Mouse (Mus musculus): ENCODE results near the gene Skp2. TPM values are rescaled to one million over a fixed set of nuclear protein-coding genes. Genes with fewer than 3 reads are reported as not detected.

Skp2 gene
- polyA plus RNA-seq, 1 experiment from 2014 or later = 73.8 TPM

DNA sequence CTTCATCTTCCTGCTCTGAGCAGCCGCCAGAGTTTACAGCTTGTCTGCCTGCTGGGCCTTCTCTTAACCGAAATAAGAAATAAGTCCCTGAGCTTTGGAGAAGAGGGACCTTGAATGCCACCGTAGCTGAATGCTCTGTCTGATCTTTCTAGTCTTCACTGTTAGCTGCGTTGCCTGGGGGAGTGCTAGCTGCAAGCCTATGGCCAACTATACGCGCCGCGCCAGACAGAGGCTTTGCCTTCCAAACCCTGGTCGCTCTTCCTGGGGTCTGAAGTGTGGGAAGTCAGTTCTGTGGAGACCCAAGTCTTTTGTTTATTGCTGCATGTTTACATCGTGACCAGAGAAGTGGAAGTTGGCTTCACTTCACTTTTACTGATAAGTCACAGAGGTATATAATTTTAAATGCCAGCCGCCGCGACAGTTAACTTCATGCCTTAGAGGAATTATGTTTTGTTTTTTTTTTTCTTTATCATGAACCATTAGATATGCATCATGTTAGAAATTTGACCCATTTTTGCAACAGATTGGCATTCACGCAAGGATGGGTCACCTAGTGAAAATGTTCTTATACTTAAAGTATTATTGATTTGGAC, 79.5 kb downstream of the Skp2 start:
- no peak for ATAC-seq (replicated peaks; ENCODE audit: low FRiP score)
- Histone ChIP-seq H3K27ac (ENCODE audit: low read depth, low read length) (peak overlapping the region; percentile 94), H3K4me1 (replicated peaks; ENCODE audit: control insufficient read depth, insufficient read depth, low read length) (peaks cover 59% of the 10 kb centered on the region), H3K9me3 (ENCODE audit: control insufficient read depth, low read length) (no peaks in the 10 kb centered on the region), H3K4me3 (ENCODE audit: low read depth, low read length) (peak overlapping the region; percentile 99), H3K4me2 (peak overlapping the region; percentile 79), H3K36me3 (ENCODE audit: control insufficient read depth, insufficient read depth, low read length) (peaks cover 5% of the 10 kb centered on the region; the same call in 1 of the 2 replicates), H3K27me3 (replicated peaks; ENCODE audit: control insufficient read depth, insufficient read depth, low read length) (no peaks in the 10 kb centered on the region), H3K9ac (ENCODE audit: low read depth, low read length) (peak overlapping the region; percentile 72)
- no peak for DNase-seq (ENCODE audit: low spot score)
- 38% methylated on average over 14 of the region's 14 CpGs for WGBS

DNA sequence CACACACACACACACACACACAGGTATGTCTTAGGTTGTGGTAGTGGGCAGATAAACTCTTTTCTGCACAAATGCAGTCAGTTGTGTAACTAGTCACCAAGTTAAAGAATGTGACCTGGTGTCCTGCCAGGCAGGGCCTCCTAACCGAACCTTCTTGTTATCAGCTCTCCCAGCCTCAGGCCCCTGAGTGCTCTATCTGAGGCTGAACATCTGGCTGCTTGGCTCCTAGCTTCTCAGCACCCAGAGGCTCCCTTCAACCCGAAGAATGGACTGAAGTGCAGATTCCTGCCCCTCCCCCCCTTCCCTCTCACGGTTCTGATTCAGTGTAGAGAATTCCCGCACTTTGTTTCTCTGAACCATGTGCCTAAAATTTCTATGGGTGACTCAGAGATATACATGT, 80.6 kb downstream of the Skp2 start:
- Histone ChIP-seq H3K9me3 (ENCODE audit: control insufficient read depth, low read length) (no peaks in the 10 kb centered on the region), H3K27ac (ENCODE audit: low read depth, low read length) (peak overlapping the region; percentile 94), H3K4me1 (replicated peaks; ENCODE audit: control insufficient read depth, insufficient read depth, low read length) (peaks cover 59% of the 10 kb centered on the region), H3K4me2 (peak overlapping the region; percentile 79), H3K36me3 (ENCODE audit: control insufficient read depth, insufficient read depth, low read length) (peaks cover 5% of the 10 kb centered on the region; the same call in 1 of the 2 replicates), H3K9ac (ENCODE audit: low read depth, low read length) (peak overlapping the region; percentile 72), H3K4me3 (ENCODE audit: low read depth, low read length) (peak overlapping the region; percentile 99), H3K27me3 (replicated peaks; ENCODE audit: control insufficient read depth, insufficient read depth, low read length) (no peaks in the 10 kb centered on the region)
- DNase-seq (ENCODE audit: low spot score) = peak; percentile 76
- 4% methylated on average over 4 of the region's 4 CpGs for WGBS
- ATAC-seq (replicated peaks; ENCODE audit: low FRiP score) = peak; percentile 80

DNA sequence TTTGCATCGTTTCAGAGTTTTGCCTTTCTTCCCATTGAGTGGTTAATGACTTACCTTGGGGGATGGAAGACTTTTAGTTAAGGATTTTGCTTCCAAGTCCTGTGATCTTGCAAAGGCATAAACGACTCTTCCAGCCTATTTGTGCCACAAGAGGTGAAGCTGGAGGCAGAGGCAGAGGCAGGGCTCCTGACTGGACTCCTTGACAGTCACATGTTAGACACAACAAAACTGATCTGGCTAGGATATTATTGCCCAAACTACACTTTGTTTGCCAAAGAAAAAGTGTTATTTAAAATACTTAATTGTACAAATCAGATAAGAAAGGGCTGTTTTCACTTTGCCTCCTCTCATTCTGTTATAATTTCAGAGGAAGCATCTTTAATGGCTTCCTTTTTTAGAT, 81.1 kb downstream of the Skp2 start:
- ATAC-seq (replicated peaks; ENCODE audit: low FRiP score) = no peak
- peaks cover 56% of the 10 kb centered on the region for H3K4me1 ChIP-seq (replicated peaks; ENCODE audit: control insufficient read depth, insufficient read depth, low read length)
- no peak for DNase-seq (ENCODE audit: low spot score)
- H3K9me3 ChIP-seq (ENCODE audit: control insufficient read depth, low read length) = no peaks in the 10 kb centered on the region
- peaks cover 5% of the 10 kb centered on the region; the same call in 1 of the 2 replicates for H3K36me3 ChIP-seq (ENCODE audit: control insufficient read depth, insufficient read depth, low read length)
- 9% methylated on average over 2 of the region's 2 CpGs for WGBS
- peak overlapping the region; percentile 79 for H3K4me2 ChIP-seq
- peak overlapping the region; percentile 99 for H3K4me3 ChIP-seq (ENCODE audit: low read depth, low read length)
- H3K9ac ChIP-seq (ENCODE audit: low read depth, low read length) = peak overlapping the region; percentile 95
- H3K27me3 ChIP-seq (replicated peaks; ENCODE audit: control insufficient read depth, insufficient read depth, low read length) = no peaks in the 10 kb centered on the region
- H3K27ac ChIP-seq (ENCODE audit: low read depth, low read length) = peak overlapping the region; percentile 94

DNA sequence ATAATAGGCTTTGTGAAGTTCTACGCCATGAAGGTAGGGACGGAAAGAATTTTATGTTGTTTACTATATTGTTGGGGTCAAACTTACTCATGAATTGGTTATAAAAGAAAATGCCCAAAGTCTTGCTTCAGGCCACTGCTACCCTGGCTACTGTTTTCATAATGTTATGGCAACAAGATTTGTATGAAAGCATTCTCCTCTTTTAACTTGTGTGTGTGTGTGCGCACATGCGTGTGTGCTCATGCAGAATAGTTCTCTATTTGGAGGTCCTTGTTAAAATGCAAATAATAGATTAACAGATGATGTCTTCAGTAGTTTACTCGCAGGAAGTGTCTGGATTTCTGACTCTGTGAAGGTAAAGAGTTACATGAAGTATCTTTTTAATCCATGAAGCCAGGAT, 81.5 kb downstream of the Skp2 start:
- Histone ChIP-seq H3K4me2 (peak overlapping the region; percentile 79), H3K9ac (ENCODE audit: low read depth, low read length) (peak overlapping the region; percentile 95), H3K4me1 (replicated peaks; ENCODE audit: control insufficient read depth, insufficient read depth, low read length) (peaks cover 52% of the 10 kb centered on the region), H3K9me3 (ENCODE audit: control insufficient read depth, low read length) (no peaks in the 10 kb centered on the region), H3K4me3 (ENCODE audit: low read depth, low read length) (peak overlapping the region; percentile 99), H3K27me3 (replicated peaks; ENCODE audit: control insufficient read depth, insufficient read depth, low read length) (no peaks in the 10 kb centered on the region), H3K36me3 (ENCODE audit: control insufficient read depth, insufficient read depth, low read length) (peaks cover 5% of the 10 kb centered on the region; the same call in 1 of the 2 replicates), H3K27ac (ENCODE audit: low read depth, low read length) (peak overlapping the region; percentile 94)
- DNase-seq (ENCODE audit: low spot score) (no peak), ATAC-seq (replicated peaks; ENCODE audit: low FRiP score) (no peak)
- 53% methylated on average over 5 of the region's 5 CpGs for WGBS

DNA sequence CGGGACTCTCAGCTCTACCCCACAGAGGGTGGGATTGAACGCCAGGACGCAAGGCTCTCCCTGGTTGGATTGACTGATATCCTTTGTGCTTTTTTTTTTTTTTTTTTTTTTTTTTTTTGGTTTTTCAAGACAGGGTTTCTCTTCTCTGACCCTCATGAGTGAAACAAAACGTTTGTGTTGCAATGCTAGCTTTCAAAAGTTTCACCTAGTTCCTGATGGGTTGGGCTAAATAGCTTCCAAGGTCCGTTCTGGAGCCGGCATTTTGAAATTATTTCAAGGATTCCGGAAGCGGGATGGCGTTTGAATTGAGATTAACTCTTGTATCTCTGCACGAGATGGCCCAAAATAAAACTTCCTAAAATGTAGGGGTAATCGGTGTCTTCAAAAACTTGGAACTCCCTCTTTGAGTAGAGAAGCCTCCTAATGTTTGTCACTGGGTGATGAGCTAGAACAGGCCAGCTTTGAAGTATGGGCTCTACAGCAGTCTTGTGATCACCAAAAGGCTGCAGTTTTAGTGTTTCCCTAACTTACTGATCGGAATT, 82.1 kb downstream of the Skp2 start:
- H3K4me1 ChIP-seq (replicated peaks; ENCODE audit: control insufficient read depth, insufficient read depth, low read length) = peaks cover 47% of the 10 kb centered on the region
- peaks cover 5% of the 10 kb centered on the region; the same call in 1 of the 2 replicates for H3K36me3 ChIP-seq (ENCODE audit: control insufficient read depth, insufficient read depth, low read length)
- peak overlapping the region; percentile 95 for H3K9ac ChIP-seq (ENCODE audit: low read depth, low read length)
- DNase-seq (ENCODE audit: low spot score) (no peak), ATAC-seq (replicated peaks; ENCODE audit: low FRiP score) (no peak)
- H3K4me3 ChIP-seq (ENCODE audit: low read depth, low read length) = peak overlapping the region; percentile 99
- no peaks in the 10 kb centered on the region for H3K27me3 ChIP-seq (replicated peaks; ENCODE audit: control insufficient read depth, insufficient read depth, low read length)
- H3K27ac ChIP-seq (ENCODE audit: low read depth, low read length) = peak overlapping the region; percentile 94
- H3K9me3 ChIP-seq (ENCODE audit: control insufficient read depth, low read length) = no peaks in the 10 kb centered on the region
- H3K4me2 ChIP-seq = peak overlapping the region; percentile 79
- 16% methylated on average over 12 of the region's 12 CpGs for WGBS

DNA sequence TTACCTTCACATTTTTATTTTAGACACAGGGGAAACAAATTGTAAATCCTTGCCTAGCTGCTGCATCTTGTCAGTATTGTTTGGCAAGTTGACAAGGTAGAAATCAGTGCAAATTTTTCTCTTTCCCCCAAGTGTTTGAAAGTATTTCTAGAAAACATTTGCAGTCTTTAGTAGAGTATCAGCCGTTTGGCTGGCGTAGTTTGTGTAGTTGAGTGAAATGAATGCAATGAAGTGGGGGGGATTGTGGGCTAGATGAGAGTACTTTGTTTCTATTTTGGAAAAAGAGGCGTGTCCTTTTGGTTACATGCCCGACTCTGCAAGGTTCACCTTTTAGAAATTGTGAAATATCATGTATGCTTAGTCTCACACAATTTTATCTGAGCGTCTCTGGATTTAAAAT, 82.6 kb downstream of the Skp2 start:
- peak overlapping the region; percentile 99 for H3K4me3 ChIP-seq (ENCODE audit: low read depth, low read length)
- peaks cover 42% of the 10 kb centered on the region for H3K4me1 ChIP-seq (replicated peaks; ENCODE audit: control insufficient read depth, insufficient read depth, low read length)
- H3K36me3 ChIP-seq (ENCODE audit: control insufficient read depth, insufficient read depth, low read length) = peaks cover 5% of the 10 kb centered on the region; the same call in 1 of the 2 replicates
- no peaks in the 10 kb centered on the region for H3K27me3 ChIP-seq (replicated peaks; ENCODE audit: control insufficient read depth, insufficient read depth, low read length)
- DNase-seq (ENCODE audit: low spot score) (no peak), ATAC-seq (replicated peaks; ENCODE audit: low FRiP score) (no peak)
- H3K9me3 ChIP-seq (ENCODE audit: control insufficient read depth, low read length) = no peaks in the 10 kb centered on the region
- peak overlapping the region; percentile 79 for H3K4me2 ChIP-seq
- H3K9ac ChIP-seq (ENCODE audit: low read depth, low read length) = peak overlapping the region; percentile 95
- H3K27ac ChIP-seq (ENCODE audit: low read depth, low read length) = peak overlapping the region; percentile 94
- 13% methylated on average over 5 of the region's 5 CpGs for WGBS

DNA sequence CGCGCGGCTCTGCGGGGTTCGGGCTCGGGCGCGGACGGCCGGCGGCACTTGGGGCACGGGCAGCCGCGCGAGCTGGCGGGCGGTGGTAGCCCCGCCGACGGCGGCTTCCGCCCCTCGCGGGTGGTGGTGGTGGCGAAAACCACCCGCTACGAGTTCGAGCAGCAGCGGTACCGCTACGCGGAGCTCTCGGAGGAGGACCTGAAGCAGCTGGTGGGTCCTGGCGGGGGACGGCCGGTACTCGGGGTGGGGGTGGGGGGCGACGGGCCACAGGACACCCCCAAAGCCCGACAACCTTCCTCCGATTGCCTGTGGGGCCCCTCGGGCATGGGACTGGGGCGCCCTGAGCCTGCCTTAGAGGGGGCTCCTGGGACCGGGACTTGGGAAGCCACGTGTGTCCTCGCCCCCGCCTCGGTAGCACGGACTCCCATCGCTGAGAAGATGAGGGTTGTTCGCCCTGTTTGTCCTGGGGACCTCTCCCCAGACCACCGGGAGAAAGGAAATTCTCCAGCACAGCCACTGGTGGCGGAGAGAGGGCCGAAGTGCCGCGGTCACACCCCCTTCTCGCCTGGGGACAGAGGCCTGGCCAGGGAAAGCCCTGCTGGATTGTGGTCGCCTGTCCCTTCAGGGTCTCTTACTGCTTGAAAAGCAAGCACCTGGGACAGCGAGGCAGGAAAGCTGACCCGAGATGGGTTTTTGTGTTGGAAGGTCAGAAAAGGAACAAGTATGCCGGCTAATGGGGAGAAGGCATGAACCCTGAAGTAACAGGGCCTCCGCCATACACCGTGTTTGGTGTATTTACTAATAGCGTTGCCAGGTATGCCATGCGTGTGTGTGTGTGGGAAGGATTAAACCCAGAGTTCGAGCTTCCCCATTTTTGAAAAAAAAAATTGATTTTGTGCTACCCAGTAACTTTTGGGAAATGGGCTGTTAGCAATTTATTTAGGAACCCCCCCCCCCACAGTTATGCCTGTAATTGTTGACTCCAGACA, 83.4 kb downstream of the Skp2 start:
- 1% methylated on average over 66 of the region's 66 CpGs for WGBS
- Histone ChIP-seq H3K27me3 (replicated peaks; ENCODE audit: control insufficient read depth, insufficient read depth, low read length) (no peaks in the 10 kb centered on the region), H3K36me3 (ENCODE audit: control insufficient read depth, insufficient read depth, low read length) (peaks cover 5% of the 10 kb centered on the region; the same call in 1 of the 2 replicates), H3K4me1 (replicated peaks; ENCODE audit: control insufficient read depth, insufficient read depth, low read length) (peaks cover 37% of the 10 kb centered on the region), H3K4me3 (ENCODE audit: low read depth, low read length) (peak overlapping the region; percentile 99), H3K27ac (ENCODE audit: low read depth, low read length) (peak overlapping the region; percentile 94), H3K4me2 (peak overlapping the region; percentile 79), H3K9me3 (ENCODE audit: control insufficient read depth, low read length) (no peaks in the 10 kb centered on the region), H3K9ac (ENCODE audit: low read depth, low read length) (peak overlapping the region; percentile 95)
- DNase-seq (ENCODE audit: low spot score) = peak; percentile 72
- ATAC-seq (replicated peaks; ENCODE audit: low FRiP score) = no peak

DNA sequence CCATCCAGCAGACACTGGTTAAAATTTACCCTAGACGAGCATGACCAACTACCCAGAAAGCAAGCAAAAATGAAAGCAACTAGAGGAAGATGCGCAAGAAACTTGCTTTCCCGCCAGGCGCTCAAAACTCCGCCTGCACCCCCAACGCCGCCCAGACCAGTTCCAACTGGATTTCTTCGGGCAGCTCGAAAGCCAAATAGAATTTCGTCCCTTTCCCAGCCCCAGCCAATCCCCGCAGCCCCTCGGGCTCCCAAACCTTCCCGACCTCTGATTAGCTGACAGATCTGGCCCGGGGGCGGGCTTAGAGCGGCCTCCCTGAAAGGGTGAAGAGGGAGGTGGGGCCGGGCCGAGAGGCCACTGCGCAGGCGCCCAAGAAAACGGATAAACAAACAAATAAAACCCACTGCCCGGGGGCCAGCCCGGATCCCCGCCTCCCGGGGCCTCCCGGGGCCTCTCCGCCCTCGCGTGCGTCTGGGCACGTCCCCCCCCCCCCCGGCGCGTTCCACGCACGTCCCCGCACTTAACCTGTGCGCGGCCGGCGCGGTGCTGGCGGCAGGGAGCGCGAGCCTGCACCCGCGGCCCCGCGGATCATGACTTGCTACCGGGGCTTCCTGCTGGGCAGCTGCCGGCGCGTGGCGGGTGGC, 84.2 kb downstream of the Skp2 start, which contains the start of gene Nadk2:
TSS of gene Nadk2 (plus strand) at position 349 of the 644 bp plus-strand sequence.
- Histone ChIP-seq H3K4me1 (replicated peaks; ENCODE audit: control insufficient read depth, insufficient read depth, low read length) (peaks cover 29% of the 10 kb centered on the region), H3K27ac (ENCODE audit: low read depth, low read length) (peak within 1 kb of the TSS; percentile 95), H3K27me3 (replicated peaks; ENCODE audit: control insufficient read depth, insufficient read depth, low read length) (no peaks in the 10 kb centered on the region), H3K36me3 (ENCODE audit: control insufficient read depth, insufficient read depth, low read length) (peaks cover 5% of the 10 kb centered on the region; the same call in 1 of the 2 replicates), H3K9me3 (ENCODE audit: control insufficient read depth, low read length) (no peaks in the 10 kb centered on the region), H3K4me2 (peak within 1 kb of the TSS; percentile 79), H3K9ac (ENCODE audit: low read depth, low read length) (peak within 1 kb of the TSS; percentile 95), H3K4me3 (ENCODE audit: low read depth, low read length) (peak within 1 kb of the TSS; percentile 99)
- peak; percentile 92 for ATAC-seq (replicated peaks; ENCODE audit: low FRiP score)
- WGBS = under 1% methylated on average over 51 of the region's 54 CpGs
- peak; percentile 97 for DNase-seq (ENCODE audit: low spot score)
